Mouse (Mus musculus): ENCODE data around the gene Gm3448. TPM values are rescaled to one million over a fixed set of nuclear protein-coding genes. Genes with fewer than 3 reads are reported as not detected.

The Gm3448 gene
- polyA plus RNA-seq, 1 experiment, result 3.4 TPM

GRCm38 (mm10) chr17:14960520-14960919 is 80.8 kb downstream of the Gm3448 start:
- H3K27ac ChIP-seq (ENCODE audit: insufficient read depth, low read length), result no peak overlapping the region
- under 1% methylated on average over 19 of the region's 23 CpGs for WGBS
- peaks cover 3% of the 10 kb centered on the region for H3K4me1 ChIP-seq (ENCODE audit: control insufficient read depth, insufficient read depth, low read length)
- DNase-seq, result peak; percentile 32 to 33
- H3K27me3 ChIP-seq (ENCODE audit: control insufficient read depth, insufficient read depth, low read length), result no peaks in the 10 kb centered on the region; the same call in 1 of the 2 replicates
- H3K4me3 ChIP-seq (replicated peaks; ENCODE audit: insufficient read depth, low read depth, low read length), result peak overlapping the region; percentile 61
- TF ChIP-seq POLR2A (IDR thresholded peaks at IDR 0.05; ENCODE audit: borderline replicate concordance, insufficient read depth, low read length) (no peak), CTCF (IDR thresholded peaks at IDR 0.05; ENCODE audit: borderline replicate concordance, insufficient read depth, low read depth, low read length) (no peak)

GRCm38 (mm10) chr17:14959979-14960378 is 81.4 kb downstream of the Gm3448 start:
- 10% methylated on average over 3 of the region's 3 CpGs for WGBS
- Histone ChIP-seq H3K4me3 (replicated peaks; ENCODE audit: insufficient read depth, low read depth, low read length) (peak overlapping the region; percentile 61), H3K27me3 (ENCODE audit: control insufficient read depth, insufficient read depth, low read length) (no peaks in the 10 kb centered on the region; the same call in 1 of the 2 replicates), H3K27ac (ENCODE audit: insufficient read depth, low read length) (no peak overlapping the region), H3K4me1 (ENCODE audit: control insufficient read depth, insufficient read depth, low read length) (peaks cover 3% of the 10 kb centered on the region)
- TF ChIP-seq POLR2A (IDR thresholded peaks at IDR 0.05; ENCODE audit: borderline replicate concordance, insufficient read depth, low read length), result no peak
- TF ChIP-seq CTCF (IDR thresholded peaks at IDR 0.05; ENCODE audit: borderline replicate concordance, insufficient read depth, low read depth, low read length), result no peak
- no peak for DNase-seq

GRCm38 (mm10) chr17:14958686-14959327 is 82.5 kb downstream of the Gm3448 start:
- DNase-seq, result no peak
- 88% methylated on average over 5 of the region's 5 CpGs for WGBS
- peaks cover 3% of the 10 kb centered on the region for H3K4me1 ChIP-seq (ENCODE audit: control insufficient read depth, insufficient read depth, low read length)
- TF ChIP-seq CTCF (IDR thresholded peaks at IDR 0.05; ENCODE audit: borderline replicate concordance, insufficient read depth, low read depth, low read length), result no peak
- TF ChIP-seq POLR2A (IDR thresholded peaks at IDR 0.05; ENCODE audit: borderline replicate concordance, insufficient read depth, low read length), result no peak
- H3K4me3 ChIP-seq (replicated peaks; ENCODE audit: insufficient read depth, low read depth, low read length), result no peak overlapping the region
- H3K27me3 ChIP-seq (ENCODE audit: control insufficient read depth, insufficient read depth, low read length), result no peaks in the 10 kb centered on the region; the same call in 1 of the 2 replicates
- H3K27ac ChIP-seq (ENCODE audit: insufficient read depth, low read length), result no peak overlapping the region

GRCm38 (mm10) chr17:14953452-14953851 is 87.9 kb downstream of the Gm3448 start:
- H3K4me3 ChIP-seq (replicated peaks; ENCODE audit: insufficient read depth, low read depth, low read length), result no peak overlapping the region
- no peak for DNase-seq
- no peaks in the 10 kb centered on the region for H3K4me1 ChIP-seq (ENCODE audit: control insufficient read depth, insufficient read depth, low read length)
- no peak overlapping the region for H3K27ac ChIP-seq (ENCODE audit: insufficient read depth, low read length)
- no peaks in the 10 kb centered on the region for H3K27me3 ChIP-seq (ENCODE audit: control insufficient read depth, insufficient read depth, low read length)
- 86% methylated on average over 8 of the region's 8 CpGs for WGBS
- no peak for TF ChIP-seq CTCF (IDR thresholded peaks at IDR 0.05; ENCODE audit: borderline replicate concordance, insufficient read depth, low read depth, low read length)
- no peak for TF ChIP-seq POLR2A (IDR thresholded peaks at IDR 0.05; ENCODE audit: borderline replicate concordance, insufficient read depth, low read length)

GRCm38 (mm10) chr17:14949161-14949827 is 92.0 kb downstream of the Gm3448 start:
- H3K27ac ChIP-seq (ENCODE audit: insufficient read depth, low read length), result no peak overlapping the region
- H3K4me3 ChIP-seq (replicated peaks; ENCODE audit: insufficient read depth, low read depth, low read length), result no peak overlapping the region
- no peak for TF ChIP-seq POLR2A (IDR thresholded peaks at IDR 0.05; ENCODE audit: borderline replicate concordance, insufficient read depth, low read length)
- no peak for TF ChIP-seq CTCF (IDR thresholded peaks at IDR 0.05; ENCODE audit: borderline replicate concordance, insufficient read depth, low read depth, low read length)
- WGBS, result 83% methylated on average over 7 of the region's 7 CpGs
- DNase-seq, result no peak
- H3K27me3 ChIP-seq (ENCODE audit: control insufficient read depth, insufficient read depth, low read length), result no peaks in the 10 kb centered on the region
- H3K4me1 ChIP-seq (ENCODE audit: control insufficient read depth, insufficient read depth, low read length), result no peaks in the 10 kb centered on the region

Other genes starting within 250 kb of the Gm3448 start
- gene Wdr27, start 98.4 kb downstream of the Gm3448 start, polyA plus RNA-seq (2012; rRNA removed), result 4.0 and 4.4 TPM in 2 replicates
- gene 1600012H06Rik, start 98.4 kb downstream of the Gm3448 start, polyA plus RNA-seq (2012; rRNA removed), result 17.5 and 18.4 TPM in 2 replicates
- gene Phf10, start 80.3 kb downstream of the Gm3448 start, polyA plus RNA-seq (2012; rRNA removed), result 45.7 and 46.8 TPM in 2 replicates
- gene 9030025P20Rik, start 63.1 kb downstream of the Gm3448 start, polyA plus RNA-seq (2012; rRNA removed), result 23.8 and 24.5 TPM in 2 replicates
- 0.41 TPM in 1 of 2 replicates, not detected in the other for gene Gm3417, start 62.7 kb downstream of the Gm3448 start, polyA plus RNA-seq (2012; rRNA removed)
- gene Gm3435, start 31.4 kb downstream of the Gm3448 start, polyA plus RNA-seq (2012; rRNA removed), result 12.3 and 12.8 TPM in 2 replicates
- gene Ermard, start 329 bp downstream of the Gm3448 start, polyA plus RNA-seq (2012; rRNA removed), result 107 and 119 TPM in 2 replicates
- gene Tcte3, start within 50 bp of the Gm3448 start, polyA plus RNA-seq (2012; rRNA removed), result not detected in 2 replicates